Mouse (Mus musculus) erythroblast, embryonic 14.5 days (primary cell): ENCODE measurements around the gene Hic1. TPM values are rescaled to one million over a fixed set of nuclear protein-coding genes. Genes with fewer than 3 reads are reported as not detected.

ENCODE experiments used
- H3K27me3 ChIP-seq: 2 replicates; pipeline ENCODE4 v1.6.1; 2012; ENCODE audit warnings: inconsistent platforms; ENCODE audit not compliant: control insufficient read depth
- H3K36me3 ChIP-seq: 2 replicates; pipeline ENCODE4 v1.6.1; 2012; ENCODE audit warnings: mild to moderate bottlenecking, inconsistent platforms; ENCODE audit not compliant: control insufficient read depth
- H3K4me1 ChIP-seq: 2 replicates; pipeline ENCODE4 v1.6.1; 2012; ENCODE audit warnings: inconsistent platforms; ENCODE audit not compliant: control insufficient read depth
- H3K4me3 ChIP-seq: replicated peaks from 2 replicates; pipeline ENCODE3; 2012; ENCODE audit warnings: moderate library complexity, mild to moderate bottlenecking, inconsistent platforms
- H3K9me3 ChIP-seq: 2 replicates; pipeline ENCODE4 v1.6.1; 2012; ENCODE audit warnings: low read length, inconsistent platforms, mixed read lengths; ENCODE audit not compliant: control insufficient read depth
- GATA1 ChIP-seq: IDR thresholded peaks from 2 replicates; pipeline ENCODE4 v1.6.1; 2012; ENCODE audit warnings: low read length, inconsistent platforms, mixed read lengths
- TAL1 ChIP-seq: IDR thresholded peaks from 3 replicates; pipeline ENCODE4 v1.6.1; 2012; ENCODE audit warnings: low read length, inconsistent platforms, mixed read lengths
- polyA plus RNA-seq: library from polyadenylated mRNA; stranded (reverse); fragments of >175 nt; gene quantifications from 2 replicates; pipeline ENCODE4 v1.2.3, GENCODE M21; 2012

The Hic1 gene
- polyA plus RNA-seq, 1 experiment: 0.02 TPM

DNA sequence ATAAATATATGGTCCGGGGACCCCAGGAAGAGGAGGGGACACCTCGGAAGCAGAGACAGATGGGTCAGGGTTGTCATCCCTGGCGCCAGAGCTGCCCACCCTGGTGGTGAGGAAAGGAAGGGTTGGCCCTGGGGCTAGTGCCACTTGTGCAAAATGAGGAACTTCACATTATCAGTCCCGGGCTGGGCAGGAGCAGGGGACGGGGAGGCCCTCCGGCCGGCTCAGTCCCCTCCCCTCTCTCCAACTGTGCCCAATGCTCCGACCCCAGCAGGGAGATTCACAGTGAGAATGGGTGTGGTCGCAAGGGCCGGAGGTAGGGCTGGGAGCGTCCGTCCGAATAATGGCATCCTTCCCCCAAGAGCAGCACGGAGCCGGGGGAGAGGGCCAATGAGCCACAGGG is 4.6 kb downstream of the Hic1 start:
- Histone ChIP-seq H3K4me3 (no peak overlapping the region), H3K36me3 (peaks cover 29% of the 10 kb centered on the region), H3K9me3 (peaks cover 26% of the 10 kb centered on the region), H3K4me1 (peaks cover 45% of the 10 kb centered on the region), H3K27me3 (peaks cover 65% of the 10 kb centered on the region)
- TF ChIP-seq TAL1 (no peak), GATA1 (no peak)

DNA sequence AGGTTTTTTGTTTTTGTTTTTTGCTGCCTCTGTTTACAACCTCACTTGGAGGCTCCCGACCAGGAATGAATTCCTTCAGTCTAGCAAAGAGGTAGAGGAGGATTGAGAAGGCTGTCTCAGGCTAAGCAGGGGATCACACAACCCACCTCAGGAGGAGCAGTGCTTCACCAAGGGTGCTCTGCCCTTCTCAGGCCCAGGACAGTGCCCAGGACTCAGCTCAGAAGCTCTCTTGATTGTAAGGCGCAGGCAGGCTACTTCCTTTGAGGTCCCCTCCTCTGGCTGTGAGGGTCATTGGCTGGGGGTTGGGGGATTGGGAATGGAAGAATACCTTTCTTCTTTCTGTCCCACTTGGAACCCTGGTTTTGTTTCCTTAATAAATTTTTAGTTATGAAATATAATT is 5.3 kb downstream of the Hic1 start:
- peaks cover 36% of the 10 kb centered on the region for H3K36me3 ChIP-seq
- H3K4me1 ChIP-seq: peaks cover 38% of the 10 kb centered on the region
- H3K27me3 ChIP-seq: peaks cover 58% of the 10 kb centered on the region
- TF ChIP-seq GATA1 (no peak), TAL1 (no peak)
- H3K9me3 ChIP-seq: peaks cover 26% of the 10 kb centered on the region
- H3K4me3 ChIP-seq: no peak overlapping the region

DNA sequence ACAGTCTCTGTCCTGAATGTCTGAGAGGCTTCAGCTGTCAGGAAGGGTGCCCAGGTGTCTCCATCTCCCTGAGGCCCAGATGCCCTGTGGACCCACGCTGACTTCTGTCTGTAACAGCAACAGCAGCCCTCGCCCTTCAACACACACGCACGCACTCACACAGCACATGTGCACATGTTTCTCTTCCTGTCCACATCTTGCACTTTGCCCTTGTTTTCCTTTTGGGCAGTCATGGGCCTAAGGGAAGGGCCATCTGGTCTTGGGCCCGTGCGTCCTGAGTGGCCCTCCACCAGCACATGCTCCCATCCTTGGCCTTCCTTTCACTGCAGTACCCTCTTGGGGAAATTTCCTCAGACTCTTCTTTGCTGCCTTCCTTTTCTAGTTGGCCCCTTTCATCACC is 5.9 kb downstream of the Hic1 start:
- Histone ChIP-seq H3K9me3 (peaks cover 24% of the 10 kb centered on the region), H3K36me3 (peaks cover 37% of the 10 kb centered on the region), H3K27me3 (peaks cover 51% of the 10 kb centered on the region), H3K4me1 (peaks cover 31% of the 10 kb centered on the region), H3K4me3 (no peak overlapping the region)
- TF ChIP-seq GATA1: no peak
- no peak for TF ChIP-seq TAL1

DNA sequence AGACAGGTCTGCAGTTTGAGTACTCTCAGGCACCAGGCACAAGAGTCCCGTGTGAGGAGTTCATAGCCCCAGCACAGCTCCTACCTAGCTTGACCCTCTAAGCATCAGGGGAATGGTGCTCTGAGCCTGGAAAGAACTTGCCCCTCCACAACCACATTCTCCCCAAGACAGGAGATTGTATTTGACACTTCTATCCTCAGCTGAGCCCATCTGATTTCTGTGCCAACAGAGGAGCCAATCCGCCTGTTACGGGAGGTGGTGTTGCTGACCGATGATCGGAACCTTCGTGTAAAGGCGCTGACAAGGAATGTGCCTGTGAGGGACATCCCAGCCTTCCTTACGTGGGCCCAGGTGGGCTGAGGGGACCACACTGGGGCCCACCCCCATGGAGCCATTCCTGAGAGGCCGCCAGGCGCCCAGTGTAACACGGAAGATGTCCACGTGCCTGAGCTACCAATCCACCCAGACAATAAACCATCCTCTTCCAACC is 6.7 kb downstream of the Hic1 start:
- TF ChIP-seq GATA1 (no peak), TAL1 (no peak)
- peaks cover 24% of the 10 kb centered on the region for H3K9me3 ChIP-seq
- peaks cover 37% of the 10 kb centered on the region for H3K36me3 ChIP-seq
- peaks cover 26% of the 10 kb centered on the region for H3K4me1 ChIP-seq
- H3K27me3 ChIP-seq: peaks cover 43% of the 10 kb centered on the region
- no peak overlapping the region for H3K4me3 ChIP-seq

DNA sequence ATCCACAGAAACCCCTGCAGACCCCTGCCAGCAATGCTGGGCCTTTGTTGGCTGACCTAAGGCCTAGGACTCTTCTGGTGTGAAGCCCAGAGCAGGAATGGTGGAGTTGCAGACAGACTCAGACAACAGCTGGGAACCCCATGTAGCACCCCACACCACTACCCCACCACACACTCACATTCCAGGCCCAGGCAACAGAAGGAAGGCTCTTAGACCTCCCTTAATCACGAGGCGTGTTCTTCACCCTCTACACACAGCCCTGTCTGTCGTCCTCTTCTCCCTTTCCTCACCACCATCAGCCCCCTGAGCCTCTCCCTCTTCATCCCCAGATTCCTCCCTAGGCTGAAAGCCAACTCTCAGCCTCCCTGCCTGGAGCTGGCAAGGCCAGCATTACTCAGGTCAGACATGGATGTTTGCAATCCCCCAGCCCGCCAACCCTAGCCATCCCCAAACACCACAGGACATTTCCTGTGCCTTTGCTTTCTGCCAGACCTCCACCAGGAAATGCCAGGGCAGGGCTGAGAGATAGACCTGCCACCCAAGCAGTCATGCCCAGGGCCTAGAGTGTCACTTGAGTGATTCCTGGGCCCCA is 7.8 kb downstream of the Hic1 start:
- no peak for TF ChIP-seq TAL1
- no peak for TF ChIP-seq GATA1

GRCm38 (mm10) chr11:75160954-75161353 is 8.4 kb downstream of the Hic1 start:
- H3K9me3 ChIP-seq: peaks cover 9% of the 10 kb centered on the region
- H3K27me3 ChIP-seq: peaks cover 27% of the 10 kb centered on the region
- H3K36me3 ChIP-seq: peaks cover 44% of the 10 kb centered on the region
- no peak overlapping the region for H3K4me3 ChIP-seq
- peaks cover 10% of the 10 kb centered on the region for H3K4me1 ChIP-seq
- TF ChIP-seq GATA1 (no peak), TAL1 (no peak)

More for the DNA sequence above, 7.8 kb downstream of the Hic1 start:
- H3K4me1 ChIP-seq: peaks cover 16% of the 10 kb centered on the region
- peaks cover 32% of the 10 kb centered on the region for H3K27me3 ChIP-seq
- no peak overlapping the region for H3K4me3 ChIP-seq
- H3K36me3 ChIP-seq: peaks cover 40% of the 10 kb centered on the region
- H3K9me3 ChIP-seq: peaks cover 14% of the 10 kb centered on the region

DNA sequence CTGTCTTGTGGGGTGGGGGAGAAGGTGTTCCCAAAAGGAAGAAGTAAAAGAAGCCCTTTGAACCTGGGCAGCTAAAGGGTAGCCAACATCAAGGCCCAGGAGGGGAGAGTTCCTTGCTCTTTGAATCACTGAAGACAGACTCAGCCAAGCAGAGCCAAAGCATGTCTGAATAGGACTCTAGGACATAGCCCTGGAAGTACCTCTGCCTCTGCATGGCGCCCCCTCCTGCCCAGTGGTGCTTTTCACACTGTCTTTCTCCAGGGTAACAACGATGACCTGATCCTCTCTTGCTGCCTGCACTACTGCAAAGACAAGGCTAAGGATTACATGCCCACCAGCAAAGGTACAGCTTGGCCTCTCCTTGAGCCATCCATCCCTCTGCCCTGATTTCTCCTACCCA is 9.8 kb downstream of the Hic1 start:
- peaks cover 13% of the 10 kb centered on the region for H3K27me3 ChIP-seq
- no peak for TF ChIP-seq TAL1
- H3K36me3 ChIP-seq: peaks cover 45% of the 10 kb centered on the region
- H3K4me3 ChIP-seq: no peak overlapping the region
- no peaks in the 10 kb centered on the region; the same call in 1 of the 2 replicates for H3K4me1 ChIP-seq
- H3K9me3 ChIP-seq: no peaks in the 10 kb centered on the region

DNA sequence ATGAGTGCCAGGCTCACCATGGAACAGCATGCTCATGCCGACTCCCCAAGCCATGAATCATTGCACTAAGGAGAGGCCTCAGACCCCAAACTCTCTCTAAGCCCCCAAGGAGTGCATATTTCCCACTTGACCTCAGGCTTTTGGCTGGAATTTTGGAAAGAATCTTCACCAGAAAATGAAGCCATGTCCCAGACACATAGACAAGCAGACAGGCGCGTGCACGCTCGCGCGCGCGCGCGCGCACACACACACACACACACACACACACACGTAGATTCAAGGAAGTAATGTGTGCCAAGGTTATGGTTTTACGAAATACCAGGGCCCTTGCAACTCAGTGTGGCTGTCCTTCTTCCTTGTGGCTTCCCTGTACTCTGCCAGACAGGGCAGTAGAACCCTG is 10.9 kb downstream of the Hic1 start:
- Histone ChIP-seq H3K36me3 (peaks cover 44% of the 10 kb centered on the region), H3K9me3 (no peaks in the 10 kb centered on the region), H3K4me1 (no peaks in the 10 kb centered on the region), H3K4me3 (no peak overlapping the region), H3K27me3 (peaks cover 2% of the 10 kb centered on the region)
- TF ChIP-seq TAL1: no peak
- no peak for TF ChIP-seq GATA1

DNA sequence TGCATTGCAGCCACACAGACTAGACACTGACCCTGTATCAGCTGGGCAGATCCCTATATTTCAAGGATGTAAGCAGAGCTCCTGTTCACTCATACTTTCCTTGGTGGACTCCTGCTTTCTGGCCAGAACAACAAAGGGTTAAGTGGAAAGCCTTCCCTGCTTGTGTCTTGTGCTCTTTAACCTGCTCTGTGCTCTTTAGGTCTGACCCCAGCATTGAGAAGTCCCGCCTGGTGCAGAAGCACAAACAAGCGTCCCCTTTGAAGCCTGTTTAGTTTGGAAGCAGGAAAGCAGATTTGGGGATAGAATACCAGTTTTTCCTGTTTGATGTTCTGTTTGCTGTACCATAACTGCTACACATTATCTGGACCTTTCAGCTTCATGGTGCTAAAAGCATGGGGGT is 11.4 kb downstream of the Hic1 start:
- TF ChIP-seq GATA1: no peak
- TF ChIP-seq TAL1: no peak
- no peaks in the 10 kb centered on the region for H3K27me3 ChIP-seq
- H3K4me1 ChIP-seq: no peaks in the 10 kb centered on the region
- H3K9me3 ChIP-seq: no peaks in the 10 kb centered on the region
- no peak overlapping the region for H3K4me3 ChIP-seq
- H3K36me3 ChIP-seq: peaks cover 41% of the 10 kb centered on the region

GRCm38 (mm10) chr11:75157037-75157436 is 12.3 kb downstream of the Hic1 start:
- TF ChIP-seq GATA1 (no peak), TAL1 (no peak)
- Histone ChIP-seq H3K27me3 (no peaks in the 10 kb centered on the region), H3K4me1 (no peaks in the 10 kb centered on the region), H3K9me3 (no peaks in the 10 kb centered on the region), H3K4me3 (no peak overlapping the region), H3K36me3 (peaks cover 37% of the 10 kb centered on the region)
